Mouse (Mus musculus) ES-E14 (cell line): ENCODE data around the gene Jade2.

Experiments
- CHD2 ChIP-seq: IDR thresholded peaks from 2 replicates; pipeline ENCODE4 v1.6.1; 2014; ENCODE audit warnings: mild to moderate bottlenecking, low read depth, low read length, inconsistent platforms
- HCFC1 ChIP-seq: IDR thresholded peaks from 2 replicates; pipeline ENCODE4 v1.6.1; 2012; ENCODE audit warnings: low read length, inconsistent platforms, borderline replicate concordance; ENCODE audit not compliant: insufficient read depth
- MAFK ChIP-seq: IDR thresholded peaks from 2 replicates; pipeline ENCODE4 v1.6.1; 2014; ENCODE audit warnings: mild to moderate bottlenecking, low read depth, low read length, inconsistent platforms; ENCODE audit not compliant: insufficient read depth
- ZC3H11A ChIP-seq: IDR thresholded peaks from 2 replicates; pipeline ENCODE4 v1.6.1; 2012; ENCODE audit warnings: low read depth, mild to moderate bottlenecking, inconsistent platforms, low read length, borderline replicate concordance
- ZNF384 ChIP-seq: IDR thresholded peaks from 2 replicates; pipeline ENCODE4 v1.6.1; 2012; ENCODE audit warnings: low read depth, low read length, inconsistent platforms

DNA sequence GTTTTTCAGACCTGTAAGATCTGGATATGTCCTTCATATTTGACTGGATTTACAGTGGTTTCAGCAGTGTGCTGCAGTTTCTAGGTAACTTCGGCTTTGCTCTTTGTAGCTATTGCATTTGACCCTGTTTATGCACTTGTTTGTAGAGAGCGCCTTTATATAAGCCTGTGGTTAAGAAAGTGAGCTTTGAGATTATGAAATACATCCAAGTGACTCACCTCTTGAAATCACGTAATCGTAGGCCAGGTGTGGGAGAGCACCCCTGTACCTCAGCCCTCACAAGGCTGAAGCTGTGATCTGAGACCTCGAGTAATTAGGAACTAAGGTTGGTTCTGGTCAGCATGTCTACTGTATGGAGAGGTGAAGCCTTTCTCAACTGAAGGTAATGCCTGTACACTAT lies 80.0 kb downstream of the Jade2 start:
- TF ChIP-seq ZNF384 (no peak), CHD2 (no peak), HCFC1 (no peak), ZC3H11A (no peak), MAFK (no peak)
